Mouse (Mus musculus): ENCODE measurements at regions not wholly inside any gene's neighbourhood (a gene's known extent, or its start where the extent isn't known, plus 50 kb on each side); places are given as distances from the start of the nearest gene placed in this dataset.

DNA sequence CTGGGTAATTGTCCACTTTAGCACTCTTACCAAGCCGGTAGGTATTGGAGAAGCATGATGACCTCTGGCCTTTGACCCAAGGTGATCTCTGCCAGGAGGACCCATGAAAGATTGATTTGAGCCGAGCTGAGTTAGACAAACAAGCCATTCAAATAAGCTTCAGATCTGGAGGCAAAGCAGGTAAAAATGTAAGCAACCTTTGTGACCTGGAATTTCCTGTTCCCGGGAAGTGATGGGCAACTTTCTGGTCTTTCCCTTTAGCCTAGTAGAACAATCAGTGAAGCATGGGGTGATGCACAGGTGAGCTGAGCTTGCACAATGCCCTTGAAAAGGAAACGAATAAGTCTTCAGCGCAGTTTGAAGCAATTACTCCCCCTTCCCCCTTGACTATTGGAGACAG lies 127.0 kb downstream of the Mycn start:
- DNase-seq: no peak

DNA sequence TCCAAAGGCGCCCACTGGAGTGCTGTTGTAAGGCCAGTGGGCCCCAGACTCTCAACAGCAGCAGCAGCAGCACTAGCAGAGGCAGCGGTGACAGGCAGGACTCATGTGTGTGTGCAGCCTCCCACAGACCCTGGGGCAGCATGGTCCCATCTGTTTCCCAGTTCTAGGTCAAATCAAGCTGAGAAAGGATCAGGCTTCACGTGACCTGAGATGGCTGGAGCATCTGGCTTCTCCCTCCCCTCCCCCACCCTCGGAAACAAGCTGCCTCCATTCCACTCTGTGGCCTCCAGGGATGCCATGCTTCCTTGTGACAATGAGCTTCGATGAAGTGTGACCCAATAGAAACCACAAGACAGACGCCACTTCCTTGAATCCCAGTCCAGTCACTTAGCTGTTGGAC lies 128.8 kb downstream of the Mycn start:
- DNase-seq: no peak

DNA sequence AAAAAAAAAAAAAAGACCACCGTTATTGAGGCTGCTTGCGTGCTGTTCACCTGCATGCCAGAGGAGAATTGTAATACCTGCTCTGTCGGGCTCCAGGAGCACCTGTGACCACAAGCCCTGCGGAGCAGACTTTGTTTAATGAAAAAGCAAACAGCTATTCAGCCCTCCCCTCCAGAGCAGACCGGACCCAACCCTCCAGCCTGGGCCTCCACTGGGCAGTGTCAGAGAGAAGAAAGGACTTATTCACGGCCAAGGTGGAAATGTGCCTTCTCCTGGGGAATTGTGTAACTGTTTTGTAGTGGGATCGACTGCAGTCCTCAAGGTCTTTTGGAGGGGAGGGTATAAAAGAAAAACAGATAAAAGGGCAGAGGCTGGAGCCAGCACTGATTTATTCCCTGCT lies 130.8 kb downstream of the Mycn start:
- DNase-seq: no peak

DNA sequence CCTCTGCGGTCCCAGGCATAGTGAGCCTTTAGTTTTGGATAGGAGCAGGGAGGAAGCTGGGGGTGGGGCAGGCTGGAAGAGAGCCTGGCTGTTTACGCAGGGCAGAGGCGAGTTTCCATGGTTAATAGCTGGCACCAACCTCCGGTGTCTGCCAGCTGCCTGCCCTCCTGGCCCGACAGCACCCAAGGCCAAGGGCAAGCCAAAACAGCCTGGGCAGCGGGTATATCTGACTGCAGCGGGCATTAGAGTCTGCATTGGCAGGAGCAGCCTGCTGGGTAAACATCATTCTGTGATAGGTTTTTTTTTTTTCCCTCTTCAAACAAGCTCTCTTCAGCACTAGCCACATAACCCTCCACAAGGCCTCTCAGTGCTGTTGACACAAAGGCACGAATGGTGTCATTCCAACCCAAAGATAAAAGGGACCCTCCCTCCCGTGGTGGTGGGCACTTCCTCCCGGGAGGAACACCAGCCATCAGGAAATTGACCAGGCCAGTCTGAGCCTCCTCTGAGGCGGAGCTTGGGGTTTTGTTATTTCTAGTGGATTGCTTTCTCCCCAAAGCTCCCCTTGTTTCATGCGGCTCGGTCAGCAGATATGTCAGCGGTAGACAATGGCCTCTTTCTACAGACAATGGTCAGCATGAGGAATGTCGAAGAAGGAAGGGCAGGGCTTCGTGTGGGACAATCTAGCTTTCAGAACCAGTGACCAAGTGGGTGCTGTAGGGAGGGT lies 131.4 kb downstream of the Mycn start:
- DNase-seq: no peak

DNA sequence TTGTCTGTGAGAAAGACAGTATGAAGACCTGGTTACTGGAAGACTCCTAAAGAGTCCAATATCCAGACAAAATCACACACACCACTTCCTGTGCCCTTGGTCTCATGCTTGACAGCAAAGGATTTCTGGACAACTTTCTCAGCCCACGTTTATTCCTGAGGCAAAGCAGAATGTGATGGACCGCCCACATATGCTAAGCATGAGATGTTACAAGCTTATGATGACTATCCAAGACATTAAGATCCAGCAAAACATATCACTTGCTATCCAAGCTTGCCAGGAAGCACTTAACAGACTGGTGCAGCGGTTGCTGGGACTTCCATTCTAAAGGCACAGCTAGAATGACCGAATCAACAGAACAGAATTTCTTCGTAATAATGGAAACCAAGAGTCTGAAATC lies 133.6 kb downstream of the Mycn start:
- no peak for DNase-seq

DNA sequence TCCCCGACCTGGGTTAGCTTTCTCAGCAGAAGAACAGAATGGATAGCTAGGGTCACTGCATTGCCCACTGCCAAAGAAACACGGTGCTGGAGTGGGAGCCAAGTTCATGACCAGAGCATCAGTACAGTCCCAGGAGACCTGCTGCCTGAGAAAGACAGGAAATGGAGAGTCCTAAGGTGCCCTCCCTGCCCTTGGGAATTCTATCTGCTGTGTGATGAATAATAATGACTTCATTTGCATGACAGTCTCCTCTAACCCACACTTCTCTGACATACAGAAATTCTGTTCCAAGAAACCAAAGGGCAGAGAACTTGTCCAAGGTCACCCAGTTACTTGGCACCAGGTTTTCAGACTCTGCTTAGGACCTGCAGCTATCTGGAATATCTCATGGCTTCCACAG lies 138.1 kb downstream of the Mycn start:
- DNase-seq: no peak

DNA sequence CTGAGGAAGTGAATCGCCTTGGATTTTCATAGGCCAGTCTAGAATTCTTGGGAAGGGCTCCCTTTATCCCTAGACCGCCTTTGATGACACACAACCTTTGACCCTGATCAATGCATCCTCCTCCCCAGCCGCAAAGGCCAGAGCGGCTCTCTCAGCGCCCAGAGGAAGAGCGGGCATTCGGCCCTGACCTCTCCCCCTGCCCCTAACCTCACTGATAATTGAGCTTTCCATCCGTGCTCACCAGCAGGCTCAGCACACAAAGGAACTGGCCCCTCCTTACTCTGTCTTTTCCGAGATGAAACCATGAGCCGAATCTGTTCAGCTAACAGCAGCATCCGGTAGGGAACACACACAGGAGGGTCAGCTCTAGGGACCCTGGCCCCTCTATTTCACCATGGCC lies 139.3 kb downstream of the Mycn start:
- no peak for DNase-seq

DNA sequence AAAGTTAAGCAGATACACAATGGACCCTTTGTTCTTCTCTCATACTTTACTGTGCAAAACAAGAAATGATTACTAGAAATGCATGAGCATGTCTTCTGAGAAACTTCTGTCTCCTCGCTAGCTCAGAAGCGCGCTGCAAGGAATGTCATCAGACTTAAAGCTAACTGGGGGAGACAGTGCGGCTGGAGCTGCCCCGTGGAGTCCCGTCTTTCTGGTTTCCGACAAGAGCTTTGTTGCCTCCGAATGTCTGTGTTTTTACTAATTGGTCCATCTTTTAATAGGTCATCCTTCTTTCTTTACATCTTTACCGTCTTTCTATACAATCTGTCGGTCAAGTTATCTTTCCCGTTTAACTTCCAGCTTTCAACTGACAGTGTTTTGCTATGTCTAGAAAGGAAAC lies 140.0 kb downstream of the Mycn start:
- no peak for DNase-seq

DNA sequence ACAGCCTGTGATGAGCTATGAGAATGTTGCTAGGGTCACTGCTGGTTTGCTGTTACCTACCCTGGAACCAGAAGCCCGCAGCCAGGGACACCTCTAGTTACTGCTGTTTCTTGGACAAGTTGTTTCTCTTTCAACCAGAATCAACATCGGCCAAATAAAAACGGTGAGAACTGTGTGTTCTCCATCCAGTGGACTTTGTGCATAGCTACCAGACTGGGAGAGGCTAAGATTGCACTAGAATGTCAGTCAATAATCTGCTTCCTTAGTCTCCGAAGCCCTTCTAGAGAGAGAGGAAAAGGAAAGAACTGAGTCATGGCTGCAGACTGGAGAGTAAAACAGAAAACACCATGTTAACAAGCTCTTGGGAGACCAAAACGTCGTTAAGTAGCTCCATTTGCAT lies 141.6 kb downstream of the Mycn start:
- DNase-seq: no peak

DNA sequence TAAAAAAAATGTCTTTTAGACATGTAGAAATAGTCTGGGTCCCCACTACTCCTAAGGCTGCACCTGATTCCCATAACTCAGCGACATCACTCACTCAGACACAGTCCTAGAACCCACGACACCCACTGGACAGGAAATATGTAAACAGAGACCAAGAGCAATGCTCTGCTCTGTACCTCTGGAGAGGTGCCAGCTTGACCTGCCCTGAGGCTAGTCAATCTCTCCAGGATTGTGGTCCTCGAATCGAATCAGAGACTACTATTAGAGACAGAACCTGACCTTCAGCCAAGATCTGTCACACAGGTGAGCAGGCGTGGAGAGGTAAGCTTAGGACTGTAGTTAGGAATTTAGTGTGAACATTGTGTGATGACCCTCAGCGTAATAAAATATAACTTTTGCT lies 152.7 kb downstream of the Mycn start:
- no peak for DNase-seq

DNA sequence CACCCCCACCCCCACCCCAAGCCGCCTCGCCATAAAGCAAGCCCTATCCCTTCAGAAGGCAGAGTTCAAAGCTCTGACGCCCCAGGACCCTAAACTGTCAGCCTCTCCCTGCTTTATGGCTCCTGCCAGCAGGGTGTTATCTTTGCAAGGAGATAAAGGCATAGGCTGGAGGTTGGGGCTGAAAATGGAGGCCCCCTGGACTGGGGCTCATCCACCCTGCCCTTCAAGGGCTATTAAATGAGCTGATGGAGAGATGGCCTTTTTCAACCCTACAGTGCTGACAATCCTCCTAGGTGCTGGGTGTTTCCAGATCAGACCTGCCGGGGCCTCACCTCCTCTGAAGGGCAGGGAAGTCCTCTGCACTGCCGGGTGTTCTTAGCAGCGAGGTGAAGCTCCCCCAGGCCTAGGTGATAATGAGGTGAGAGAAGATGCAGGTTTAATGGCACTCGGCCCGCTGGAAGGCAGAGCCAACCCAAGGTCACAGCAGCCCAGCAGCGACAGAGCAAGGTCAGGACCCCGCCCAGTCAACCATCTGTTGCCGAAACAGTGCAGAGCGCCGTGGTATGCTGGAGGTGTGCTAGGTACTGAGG lies 153.4 kb downstream of the Mycn start:
- DNase-seq: no peak

DNA sequence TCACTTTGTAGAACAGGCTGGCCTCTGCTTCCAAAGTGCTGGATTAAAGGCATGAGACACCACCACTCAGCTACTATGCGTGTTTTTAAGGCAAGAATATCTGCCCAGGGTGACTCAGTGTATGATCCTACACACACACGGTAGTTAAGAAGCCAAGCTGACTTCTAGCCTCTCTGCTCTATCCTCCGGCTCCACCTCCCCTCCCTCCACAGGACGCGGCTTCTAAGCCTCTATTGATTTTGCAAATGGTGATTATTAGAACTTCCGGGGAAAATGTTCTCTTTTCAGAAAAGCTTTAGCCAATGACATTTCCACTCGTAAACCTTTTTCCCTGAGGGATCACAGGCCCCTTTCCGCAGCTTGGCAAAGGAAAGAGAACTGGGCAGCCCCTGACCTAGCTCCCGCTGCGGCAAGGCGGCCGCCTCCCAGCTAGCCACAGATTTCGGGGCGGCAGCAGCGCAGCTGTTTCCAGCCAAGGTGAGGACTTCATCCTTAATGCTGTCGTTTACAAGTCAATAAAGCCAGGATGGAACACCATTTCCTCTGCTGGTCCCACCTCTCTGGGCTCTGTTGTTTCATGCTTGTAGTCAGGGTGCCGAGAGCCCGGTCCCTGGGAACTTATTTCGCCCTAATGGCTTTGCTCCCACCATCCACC lies 154.0 kb downstream of the Mycn start:
- DNase-seq: no peak

DNA sequence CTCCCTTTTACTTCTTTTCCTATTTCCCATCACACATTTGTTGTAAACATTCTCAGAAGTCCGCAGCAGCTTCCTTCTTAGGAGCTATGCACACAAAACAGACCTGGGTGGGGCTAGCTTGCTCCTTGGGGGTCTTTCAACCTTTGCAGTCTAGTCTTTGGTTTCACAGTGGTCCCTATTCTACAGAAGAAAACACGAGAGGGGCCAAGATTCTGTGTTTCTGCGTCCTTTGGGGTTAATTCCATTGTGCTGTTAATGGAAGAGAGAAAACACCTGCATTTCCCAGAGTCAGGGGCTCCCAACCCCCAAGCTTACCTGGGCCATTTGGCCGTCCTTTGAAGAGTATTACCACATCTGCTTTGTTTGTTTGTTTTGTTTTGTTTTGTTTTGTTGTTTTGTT lies 154.6 kb downstream of the Mycn start:
- DNase-seq: no peak

DNA sequence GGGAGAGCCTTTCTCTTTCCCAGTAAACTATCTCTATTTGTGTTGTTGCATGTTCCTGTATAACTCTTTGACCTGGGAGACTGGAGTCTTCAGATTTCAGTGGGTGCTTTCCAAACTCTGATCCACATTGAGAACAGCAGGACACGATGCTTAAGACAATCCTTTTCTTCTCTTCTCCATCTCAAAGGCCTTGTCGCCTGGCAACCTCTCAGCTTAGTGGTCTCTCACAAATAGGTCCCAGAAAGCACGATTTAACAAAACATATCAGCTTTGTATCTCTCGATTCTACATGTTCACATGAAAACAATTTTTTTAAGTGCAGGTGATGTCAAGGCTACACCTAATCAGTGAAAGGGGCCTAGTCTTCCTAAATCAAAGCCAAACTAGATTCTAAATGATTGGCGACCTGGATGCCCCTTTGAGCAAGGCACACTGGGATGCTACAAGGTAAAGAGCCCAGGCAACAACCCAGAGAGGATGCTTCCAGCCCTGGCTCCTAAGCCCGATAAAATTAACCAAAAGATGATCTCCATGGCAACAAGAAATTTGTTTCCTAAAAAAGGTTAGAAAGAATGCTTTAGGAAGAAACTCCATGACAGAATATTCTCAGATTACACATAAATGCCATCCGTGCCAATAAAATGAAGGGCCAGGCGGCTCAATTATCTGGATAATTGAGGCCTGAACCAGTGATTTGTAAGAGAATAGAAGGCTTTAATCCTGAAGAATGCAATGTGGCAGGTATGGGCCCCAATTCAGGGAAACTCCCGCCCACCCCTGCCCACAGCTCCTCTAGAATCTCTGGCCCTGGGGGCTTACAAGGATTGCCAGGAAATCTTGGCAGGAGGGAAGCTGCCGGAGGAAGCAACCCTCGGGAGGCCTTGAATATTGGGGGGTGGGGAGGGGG lies 157.8 kb downstream of the Mycn start:
- DNase-seq: no peak

DNA sequence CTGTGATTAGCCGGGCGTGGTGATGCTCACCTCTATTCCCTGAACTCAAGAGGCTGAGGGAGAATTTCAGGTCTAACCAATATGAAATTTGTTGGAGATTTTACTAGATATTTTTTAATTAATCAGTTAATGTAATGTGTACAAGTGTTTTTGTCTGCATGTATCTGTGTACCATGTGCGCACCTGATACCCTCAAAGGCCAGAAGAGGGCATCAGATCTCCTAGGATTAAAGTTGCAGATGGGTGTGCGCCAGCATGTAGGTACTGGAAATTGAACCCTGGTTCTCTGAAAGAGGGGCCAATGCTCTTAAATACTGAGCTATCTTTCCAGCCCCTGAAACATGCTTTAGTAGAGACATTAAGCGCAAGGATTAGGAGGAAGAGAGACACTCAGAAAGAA lies 160.2 kb downstream of the Mycn start:
- no peak for DNase-seq

DNA sequence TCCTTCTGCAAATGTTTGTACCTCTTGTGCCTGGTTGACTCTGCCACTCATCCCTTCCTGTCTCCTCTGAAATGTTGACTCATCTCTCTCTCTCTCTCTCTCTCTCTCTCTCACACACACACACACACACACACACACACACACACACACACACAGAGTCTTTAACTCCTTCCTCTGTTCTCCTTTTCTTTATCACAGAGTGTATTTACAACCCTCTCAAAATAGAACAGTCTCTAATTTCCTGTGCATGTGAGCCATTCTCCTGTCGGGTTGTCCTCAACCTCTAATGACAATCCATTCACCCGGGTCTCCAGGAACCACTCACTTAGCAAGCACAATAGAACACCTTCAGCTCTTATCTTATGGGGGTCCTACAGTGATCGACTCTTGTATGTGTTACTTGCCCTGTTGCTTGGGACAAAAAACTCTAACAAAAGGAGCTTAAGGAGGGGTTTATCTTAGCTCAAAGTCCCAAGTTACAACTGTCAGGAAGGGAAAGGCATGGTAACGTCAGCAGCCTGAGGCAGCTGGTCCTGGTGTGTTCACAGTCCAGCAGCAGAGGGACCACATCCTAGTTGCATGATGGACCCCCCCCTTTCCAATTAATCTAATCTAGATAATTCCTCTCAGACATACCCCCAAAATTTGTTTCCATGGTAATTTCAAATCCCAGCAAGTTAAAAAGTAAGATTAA lies 163.0 kb downstream of the Mycn start:
- no peak for DNase-seq

DNA sequence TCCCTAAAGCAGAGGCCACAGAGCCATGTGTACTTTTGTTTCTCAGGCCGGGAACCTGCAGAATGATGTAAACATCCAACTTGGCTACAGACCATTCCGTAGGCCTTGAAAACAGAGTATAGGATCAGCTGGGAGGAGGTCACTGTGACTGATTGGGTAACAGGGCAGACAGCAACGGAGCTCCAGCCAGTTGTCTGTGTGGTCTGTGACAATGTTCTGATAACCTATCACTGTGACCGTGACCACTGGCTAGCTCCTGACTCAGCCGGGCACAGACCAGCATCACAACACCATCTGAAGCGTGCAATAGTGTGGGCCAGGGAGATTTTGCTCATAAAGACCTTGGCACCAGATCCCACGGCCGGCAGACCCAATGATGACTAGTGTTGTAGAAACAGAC lies 164.3 kb downstream of the Mycn start:
- DNase-seq: no peak

DNA sequence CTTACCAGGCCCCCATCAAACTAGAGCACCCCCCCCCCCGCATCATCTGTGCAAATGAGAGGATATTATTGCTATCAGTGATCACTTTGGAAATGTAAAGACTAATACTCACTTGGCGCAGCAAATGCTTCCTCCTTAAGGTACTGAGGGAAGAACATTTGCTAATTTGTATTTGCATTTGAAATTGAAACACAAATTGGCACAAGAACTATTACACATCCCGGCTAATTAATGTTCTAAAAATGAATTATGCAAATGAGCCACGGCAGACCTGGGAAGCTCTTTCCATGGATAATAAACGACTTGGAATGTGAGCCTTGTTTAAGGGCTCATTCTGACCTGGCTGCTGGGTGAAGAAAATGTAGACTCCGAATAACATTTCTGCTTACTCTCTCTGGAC lies 164.9 kb downstream of the Mycn start:
- DNase-seq: no peak

DNA sequence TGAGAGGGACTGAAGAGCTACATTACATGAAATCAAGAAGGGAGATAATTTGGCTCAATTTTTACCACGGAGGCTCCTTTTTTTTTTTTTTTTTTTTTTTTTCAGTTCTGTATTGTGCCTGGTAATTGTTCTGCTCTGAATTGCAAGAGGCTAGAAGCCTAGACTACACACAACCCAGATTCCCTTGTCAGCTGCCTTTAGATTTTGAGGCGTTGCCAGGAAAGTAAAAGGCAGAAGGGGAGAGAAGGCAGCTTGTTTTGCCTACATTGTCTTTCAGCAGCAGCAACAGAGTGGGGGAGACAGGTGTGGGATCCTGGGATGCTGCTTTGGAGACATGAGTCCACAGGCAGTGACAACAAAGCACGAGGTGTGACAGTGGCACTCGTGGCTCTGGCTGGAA lies 170.7 kb downstream of the Mycn start:
- no peak for DNase-seq

DNA sequence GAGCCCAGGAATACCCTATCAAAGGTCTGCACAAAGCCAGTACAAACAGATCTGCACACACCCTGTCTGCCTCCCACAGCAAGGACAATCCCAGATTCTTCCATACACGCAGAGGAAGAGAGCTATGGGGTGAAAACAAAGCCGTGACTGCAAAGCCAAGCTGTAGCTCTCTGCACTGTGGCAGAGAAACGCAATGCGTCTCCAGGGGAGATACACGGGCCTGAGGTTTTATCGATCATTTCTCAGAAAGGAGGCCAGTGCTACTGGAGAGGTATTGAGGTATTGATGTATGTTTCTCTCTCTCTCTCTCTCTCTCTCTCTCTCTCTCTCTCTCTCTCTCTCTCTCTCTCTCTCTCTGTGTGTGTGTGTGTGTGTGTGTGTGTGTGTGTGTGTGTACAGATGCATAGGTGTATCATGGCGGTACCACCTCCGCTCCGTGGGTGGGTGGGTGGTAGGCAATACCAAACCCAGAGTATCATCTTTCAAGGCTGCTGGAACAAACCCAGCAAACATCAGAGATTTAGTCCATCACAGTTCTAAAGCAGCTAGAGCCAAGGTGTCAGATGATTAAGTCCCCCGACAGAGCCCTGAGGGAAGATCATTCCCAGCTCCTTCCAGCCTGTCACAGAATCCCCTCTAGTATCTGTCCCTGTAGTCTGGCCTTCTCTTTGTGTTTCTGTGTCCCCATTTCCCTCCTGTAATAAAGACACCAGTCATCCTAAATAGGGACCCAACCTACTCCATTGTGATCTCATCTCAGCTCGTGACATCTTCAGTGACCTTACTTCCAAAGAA lies 175.0 kb downstream of the Mycn start:
- DNase-seq: no peak

DNA sequence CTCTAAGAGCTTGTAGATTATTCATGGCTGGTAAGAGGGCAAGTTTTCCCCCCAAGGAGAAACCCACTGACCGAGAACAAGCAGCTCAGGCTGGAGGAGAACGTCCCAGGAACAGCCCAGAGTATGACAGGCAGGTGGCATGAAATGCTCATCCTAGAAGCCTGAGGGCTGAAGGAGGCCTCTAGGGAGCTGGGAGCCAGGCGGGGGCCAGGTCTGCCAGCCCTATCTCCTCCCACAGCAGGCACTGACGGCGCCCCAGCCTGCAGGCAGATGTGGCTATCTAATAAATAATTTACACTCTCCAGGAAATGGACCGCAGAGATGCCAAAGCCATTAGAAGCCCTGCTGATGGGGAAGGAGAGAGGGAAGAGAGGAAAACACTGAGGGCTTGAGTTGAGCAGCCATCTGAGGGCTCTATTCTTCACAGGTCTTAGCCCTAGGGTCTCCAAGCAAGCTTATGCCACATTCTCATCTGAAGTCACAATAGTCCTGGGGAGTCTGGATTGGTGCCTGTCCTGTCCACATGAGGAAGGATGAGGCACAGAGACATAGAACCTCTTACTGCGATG lies 176.1 kb downstream of the Mycn start:
- no peak for DNase-seq

DNA sequence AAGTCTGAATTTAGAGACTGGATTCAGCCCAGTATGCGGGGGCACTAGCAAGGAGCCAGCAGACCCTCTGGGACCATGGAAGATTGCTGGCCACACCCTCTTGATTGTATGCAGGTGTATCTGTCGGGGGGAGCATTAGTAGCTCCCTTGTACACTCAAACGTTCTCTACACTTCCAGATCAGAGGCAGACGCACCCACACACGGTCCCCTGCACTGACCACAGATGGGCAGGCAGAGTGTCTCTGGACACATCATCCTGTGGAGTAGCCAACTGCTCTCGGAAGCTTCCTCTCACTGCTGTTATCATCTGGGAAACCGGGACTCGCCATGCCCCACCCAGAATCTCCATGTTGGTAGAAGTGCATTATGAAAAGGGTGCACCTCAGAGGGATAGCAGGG lies 176.7 kb downstream of the Mycn start:
- DNase-seq: no peak
